In the genomic region with DNA sequence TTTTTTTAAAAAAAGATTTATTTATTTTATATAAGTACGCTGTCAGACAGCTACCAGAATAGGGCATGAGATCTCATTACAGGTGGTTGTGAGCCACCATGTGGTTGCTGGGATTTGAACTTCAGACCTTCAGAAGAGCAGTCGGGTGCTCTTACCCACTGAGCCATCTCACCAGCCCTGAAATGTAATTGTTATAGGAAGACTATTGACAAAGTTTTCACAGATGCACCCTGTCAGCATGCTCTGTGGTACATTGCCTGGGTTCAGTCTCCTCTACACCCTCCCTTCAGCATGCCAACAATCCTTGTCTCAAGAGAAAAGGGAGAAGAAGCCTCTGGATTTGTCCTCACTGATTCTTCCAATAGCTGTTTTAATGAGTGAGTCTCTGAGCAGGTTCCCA, we compare ENCODE assay signal across 46 mouse cellular contexts. TPM values are rescaled to one million over a fixed set of nuclear protein-coding genes. Genes with fewer than 3 reads are reported as not detected.
"Had no signal": no experiment of that assay in that cellular context is flagged by ENCODE, and none has a peak within 500 bp of the region (broad histone marks: within the 10 kb centered on the region; RNA-seq: fewer than 3 reads in every experiment).

No protein-coding gene starts in this region.

- H3K4me3 ChIP-seq: heart, embryonic 12.5 days; heart, embryonic 13.5 days; heart, embryonic 15.5 days; hindbrain, embryonic 10.5 days; hindbrain, embryonic 12.5 days; hindbrain, embryonic 13.5 days; hindbrain, embryonic 15.5 days; intestine, embryonic 15.5 days; kidney, embryonic 15.5 days; layer of hippocampus, adult 2 months; left cerebral cortex, adult 2 months had no signal

- H3K4me2 ChIP-seq: heart, embryonic 12.5 days; heart, embryonic 13.5 days; heart, embryonic 15.5 days; hindbrain, embryonic 12.5 days; hindbrain, embryonic 13.5 days; hindbrain, embryonic 14.5 days; hindbrain, embryonic 15.5 days; intestine, embryonic 15.5 days; kidney, embryonic 15.5 days had no signal

- H3K27ac ChIP-seq: heart, embryonic 13.5 days; heart, embryonic 15.5 days; hindbrain, embryonic 12.5 days; hindbrain, embryonic 13.5 days; hindbrain, embryonic 14.5 days; hindbrain, embryonic 15.5 days; hindbrain, postnatal 0 days; intestine, embryonic 15.5 days; kidney, embryonic 15.5 days; kidney, postnatal 0 days; layer of hippocampus, adult 2 months; left cerebral cortex, adult 2 months had no signal

- H3K4me1 ChIP-seq: hindbrain, embryonic 13.5 days; intestine, embryonic 15.5 days had no signal

- DNase-seq: heart, postnatal 10 days; heart, postnatal 14 days; heart, postnatal 36 days; heart, postnatal 4 days; kidney, adult 11 months; kidney, adult 18-20 months; kidney, adult 2 months; kidney, adult 8-10 months; kidney, adult 9 months; kidney, postnatal 10 days; kidney, postnatal 14 days; kidney, postnatal 25 days; kidney, postnatal 36 days; kidney, postnatal 4 days; layer of hippocampus, adult 9-11 months; layer of hippocampus, postnatal 36 days had no signal

- H3K36me3 ChIP-seq: heart, embryonic 12.5 days; heart, embryonic 13.5 days; heart, embryonic 15.5 days; hindbrain, embryonic 10.5 days; hindbrain, embryonic 12.5 days; hindbrain, embryonic 13.5 days; hindbrain, embryonic 15.5 days; intestine, embryonic 15.5 days; kidney, embryonic 15.5 days had no signal

- ATAC-seq: hindbrain, embryonic 16.5 days; hindbrain, postnatal 0 days; inflammation-experienced regulatory T-cells, adult 6 months; intestine, embryonic 15.5 days; intestine, embryonic 16.5 days; intestine, postnatal 0 days had no signal

- H3K27me3 ChIP-seq: heart, embryonic 12.5 days; heart, embryonic 15.5 days; hindbrain, embryonic 12.5 days; hindbrain, embryonic 13.5 days; hindbrain, embryonic 15.5 days; intestine, embryonic 15.5 days; kidney, embryonic 15.5 days had no signal

- H3K9ac ChIP-seq: heart, embryonic 12.5 days; heart, embryonic 13.5 days; heart, embryonic 15.5 days; hindbrain, embryonic 12.5 days; hindbrain, embryonic 13.5 days; hindbrain, embryonic 14.5 days; hindbrain, embryonic 15.5 days; intestine, embryonic 15.5 days; kidney, embryonic 15.5 days had no signal

- H3K9me3 ChIP-seq: heart, embryonic 12.5 days; heart, embryonic 13.5 days; heart, embryonic 15.5 days; hindbrain, embryonic 10.5 days; hindbrain, embryonic 12.5 days; hindbrain, embryonic 13.5 days; hindbrain, embryonic 15.5 days; intestine, embryonic 15.5 days; kidney, embryonic 15.5 days had no signal

RNA-seq across cellular contexts. Expression of gene Cdrt4, which starts 37.9 kb away (rescaled TPM):
- total RNA-seq: heart, postnatal 10 days; heart, postnatal 14 days; heart, postnatal 25 days; heart, postnatal 36 days; hematopoietic stem cell, adult 5-6 weeks; hindbrain, postnatal 0 days; layer of hippocampus, adult 18-20 months; layer of hippocampus, adult 2 months; layer of hippocampus, postnatal 10 days; layer of hippocampus, postnatal 14 days; left cerebral cortex, adult 18-20 months; left cerebral cortex, adult 2 months; left cerebral cortex, adult 8-10 months had no signal
- polyA plus RNA-seq: heart, embryonic 12.5 days; heart, embryonic 13.5 days; heart, embryonic 14.5 days; heart, embryonic 15.5 days; hindbrain, embryonic 11.5 days; hindbrain, embryonic 12.5 days; hindbrain, embryonic 14.5 days; hindbrain, embryonic 15.5 days; inflammation-experienced regulatory T-cells, adult 6 months; intestine, embryonic 15.5 days; intestine, embryonic 16.5 days; intestine, postnatal 0 days; kidney, adult 2 months; kidney, embryonic 14.5 days; kidney, embryonic 15.5 days; kidney, embryonic 16.5 days; large intestine, adult 2 months had no signal
